Mouse (Mus musculus) embryo, embryonic 9.5 days (tissue): ENCODE data around the gene Mrpl2.

Experiments
- DNase-seq: peaks from one replicate; pipeline ENCODE4 v3.0.0-alpha.2; 2017; ENCODE audit errors: extremely low spot score

Gene Mrpl2

GRCm38 (mm10) chr17:46627409-46627808 is 18.6 kb upstream of the Mrpl2 start:
- no peak for DNase-seq

GRCm38 (mm10) chr17:46628471-46628790 is 17.6 kb upstream of the Mrpl2 start:
- DNase-seq: no peak

- DNase-seq: peak; percentile 98
Observed at GRCm38 (mm10) chr17:46628791-46629684, 17.0 kb upstream of the Mrpl2 start, which contains the start of gene Ptk7. TSS of gene Ptk7 (minus strand) at chr17:46629504.

- peak; percentile 81 for DNase-seq
Observed at GRCm38 (mm10) chr17:46629685-46630441, 16.2 kb upstream of the Mrpl2 start.

GRCm38 (mm10) chr17:46636831-46637523 is 9.1 kb upstream of the Mrpl2 start:
- peak; percentile 65 for DNase-seq

GRCm38 (mm10) chr17:46639929-46640328 is 6.1 kb upstream of the Mrpl2 start:
- DNase-seq: no peak

- DNase-seq: no peak
Observed at GRCm38 (mm10) chr17:46642060-46642459, 4.0 kb upstream of the Mrpl2 start.

- no peak for DNase-seq
Observed at GRCm38 (mm10) chr17:46644152-46644805, 1.8 kb upstream of the Mrpl2 start.

- no peak for DNase-seq
Observed at GRCm38 (mm10) chr17:46644916-46645475, 1.0 kb upstream of the Mrpl2 start.

GRCm38 (mm10) chr17:46646322-46646662 is 263 bp downstream of the Mrpl2 start:
- DNase-seq: no peak

GRCm38 (mm10) chr17:46647279-46647678 is 1.2 kb downstream of the Mrpl2 start:
- DNase-seq: no peak

GRCm38 (mm10) chr17:46648436-46648835 is 2.4 kb downstream of the Mrpl2 start:
- DNase-seq: no peak

GRCm38 (mm10) chr17:46649811-46650210 is 3.8 kb downstream of the Mrpl2 start:
- DNase-seq: no peak

GRCm38 (mm10) chr17:46650232-46651031 is 4.4 kb downstream of the Mrpl2 start, which contains the start of gene Cul7:
TSS of gene Cul7 (plus strand) at chr17:46650337.
- DNase-seq: peak; percentile 94

- DNase-seq: peak; percentile 15
Observed at GRCm38 (mm10) chr17:46651292-46651691, 5.3 kb downstream of the Mrpl2 start.

- no peak for DNase-seq
Observed at GRCm38 (mm10) chr17:46651755-46652547, 5.9 kb downstream of the Mrpl2 start.

GRCm38 (mm10) chr17:46656054-46656453 is 10.0 kb downstream of the Mrpl2 start:
- DNase-seq: no peak

GRCm38 (mm10) chr17:46661351-46661750 is 15.3 kb downstream of the Mrpl2 start:
- no peak for DNase-seq

- DNase-seq: no peak
Observed at GRCm38 (mm10) chr17:46661981-46662380, 16.0 kb downstream of the Mrpl2 start.

GRCm38 (mm10) chr17:46662730-46663129 is 16.7 kb downstream of the Mrpl2 start:
- DNase-seq: no peak
